Mouse (Mus musculus): ENCODE measurements at regions not wholly inside any gene's neighbourhood (a gene's known extent, or its start where the extent isn't known, plus 50 kb on each side); places are given as distances from the start of the nearest gene placed in this dataset.
"Not testable (repeated sequence)": the region's sequence is repeated elsewhere in the genome, so short reads cannot be mapped to it uniquely, and the experiment has no call there.

DNA sequence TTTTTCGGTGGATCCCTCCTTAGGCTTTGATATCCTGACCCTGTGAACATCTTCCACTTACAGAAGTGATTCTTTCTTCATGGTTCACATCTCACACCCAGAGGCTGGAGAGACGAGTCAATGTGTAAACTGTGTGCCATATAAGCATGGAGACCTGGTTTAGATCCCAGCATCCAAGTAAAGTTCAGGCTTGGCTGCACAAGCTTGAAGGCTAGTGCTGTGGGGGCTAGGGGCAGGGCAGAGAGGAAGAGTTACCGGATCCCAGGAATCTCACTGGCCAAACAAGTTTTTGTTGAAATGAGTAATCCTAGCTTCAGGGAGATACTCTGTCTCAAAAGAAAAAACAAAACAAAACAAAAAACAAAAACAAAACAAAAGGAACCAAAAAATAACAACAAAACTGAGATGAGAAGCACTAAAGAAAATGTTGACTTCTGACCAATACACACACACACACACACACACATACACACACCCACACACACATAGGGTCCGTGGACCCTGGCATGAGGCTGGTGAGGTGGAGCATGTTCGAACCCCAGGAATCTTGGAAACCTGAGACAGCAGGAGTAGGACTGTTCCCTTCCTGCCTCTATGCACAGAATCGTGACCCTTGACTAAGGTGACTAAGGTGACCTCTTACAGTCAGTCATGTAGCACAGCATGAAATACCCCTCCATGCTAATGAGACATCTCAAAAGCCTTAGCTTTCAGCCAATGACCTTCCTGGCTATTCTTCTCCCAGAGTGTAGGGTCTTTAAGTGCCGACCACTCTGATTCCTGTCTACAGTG is 55.2 kb downstream of the Gm12728 start:
- 83% methylated on average over 7 of the region's 7 CpGs for WGBS

DNA sequence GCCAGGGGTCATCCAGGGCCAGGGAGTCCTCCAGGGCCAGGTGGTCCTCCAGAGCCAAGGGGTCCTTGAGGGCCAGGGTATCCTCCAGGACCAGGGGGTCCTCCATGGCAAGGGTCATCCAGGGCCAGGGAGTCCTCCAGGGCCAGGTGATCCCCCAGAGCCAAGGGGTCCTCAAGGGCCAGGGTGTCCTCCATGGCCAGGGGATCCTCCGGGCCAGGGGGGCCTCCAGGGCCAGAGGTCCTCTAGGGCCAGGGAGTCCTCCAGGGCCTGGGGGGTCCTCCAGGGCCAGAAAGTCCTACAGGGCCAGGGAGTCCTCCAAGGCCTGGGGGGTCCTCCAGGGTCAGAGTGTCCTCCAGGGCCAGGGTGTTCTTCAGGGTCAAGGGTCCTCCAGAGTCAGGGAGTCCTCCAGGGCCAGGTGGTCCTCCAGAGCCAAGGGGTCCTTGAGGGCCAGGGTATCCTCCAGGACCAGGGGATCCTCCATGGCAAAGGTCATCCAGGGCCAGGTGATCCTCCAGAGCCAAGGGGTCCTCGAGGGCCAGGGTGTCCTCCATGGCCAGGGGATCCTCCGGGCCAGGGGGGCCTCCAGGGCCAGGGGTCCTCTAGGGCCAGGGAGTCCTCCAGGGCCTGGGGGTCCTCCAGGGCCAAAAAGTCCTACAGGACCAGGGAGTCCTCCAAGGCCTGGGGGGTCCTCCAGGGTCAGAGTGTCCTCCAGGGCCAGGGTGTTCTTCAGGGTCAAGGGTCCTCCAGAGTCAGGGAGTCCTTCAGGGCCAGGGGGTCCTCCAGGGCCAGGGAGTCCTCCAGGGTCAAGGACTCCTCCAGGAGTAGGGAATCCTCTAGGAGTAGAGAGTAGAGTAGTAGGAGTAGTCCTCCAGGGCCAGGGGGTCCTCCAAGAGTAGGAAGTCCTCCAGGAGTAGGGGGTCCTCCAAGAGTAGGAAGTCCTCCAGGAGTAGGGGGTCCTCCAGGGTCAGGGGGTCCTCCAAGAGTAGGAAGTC is 56.6 kb downstream of the Gm12728 start:
- ATAC-seq; H3K4me2 ChIP-seq (ENCODE audit: low read length); H3K36me3 ChIP-seq (ENCODE audit: control insufficient read depth, insufficient read depth, low read length); H3K9me3 ChIP-seq (ENCODE audit: control insufficient read depth, low read length); H3K27me3 ChIP-seq (replicated peaks; ENCODE audit: control insufficient read depth, insufficient read depth, low read length); H3K4me3 ChIP-seq (ENCODE audit: low read length); H3K4me1 ChIP-seq (ENCODE audit: control insufficient read depth, insufficient read depth, low read depth, low read length); H3K27ac ChIP-seq (ENCODE audit: low read depth, low read length); H3K9ac ChIP-seq (ENCODE audit: low read depth, low read length): not testable (repeated sequence)
- WGBS, result 86% methylated on average over 3 of the region's 3 CpGs

More for the DNA sequence above, 55.2 kb downstream of the Gm12728 start:
- ATAC-seq, result no peak
- no peak overlapping the region for H3K4me2 ChIP-seq (ENCODE audit: low read length)
- H3K27me3 ChIP-seq (replicated peaks; ENCODE audit: control insufficient read depth, insufficient read depth, low read length), result no peaks in the 10 kb centered on the region
- H3K9me3 ChIP-seq (ENCODE audit: control insufficient read depth, low read length), result no peaks in the 10 kb centered on the region
- no peaks in the 10 kb centered on the region for H3K4me1 ChIP-seq (ENCODE audit: control insufficient read depth, insufficient read depth, low read depth, low read length)
- H3K36me3 ChIP-seq (ENCODE audit: control insufficient read depth, insufficient read depth, low read length), result no peaks in the 10 kb centered on the region
- no peak overlapping the region for H3K4me3 ChIP-seq (ENCODE audit: low read length)
- H3K9ac ChIP-seq (ENCODE audit: low read depth, low read length), result no peak overlapping the region
- no peak overlapping the region for H3K27ac ChIP-seq (ENCODE audit: low read depth, low read length)

DNA sequence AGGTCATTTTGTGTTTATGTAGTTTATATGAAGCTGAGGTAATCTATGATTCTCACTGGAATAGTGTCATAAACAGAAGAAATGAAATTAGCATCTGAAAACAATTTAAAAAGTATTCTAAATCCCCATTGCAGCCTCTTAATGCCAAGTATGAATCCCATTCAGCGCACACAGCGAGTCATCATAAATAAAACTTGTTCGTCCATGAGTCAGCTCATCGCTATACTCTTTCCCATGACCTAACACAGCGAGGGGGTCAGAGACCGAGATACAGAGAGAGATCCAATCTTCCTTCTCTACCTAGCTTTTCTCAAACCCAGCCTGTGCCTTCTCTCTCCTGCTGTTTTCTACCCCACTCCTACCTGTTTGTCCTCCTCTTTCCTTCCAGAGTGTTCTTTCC is 63.4 kb downstream of the Gm12728 start:
- Histone ChIP-seq H3K4me2 (ENCODE audit: low read length) (no peak overlapping the region), H3K9me3 (ENCODE audit: control insufficient read depth, low read length) (no peaks in the 10 kb centered on the region; the same call in 1 of the 2 replicates), H3K9ac (ENCODE audit: low read depth, low read length) (no peak overlapping the region), H3K27me3 (replicated peaks; ENCODE audit: control insufficient read depth, insufficient read depth, low read length) (no peaks in the 10 kb centered on the region), H3K36me3 (ENCODE audit: control insufficient read depth, insufficient read depth, low read length) (no peaks in the 10 kb centered on the region), H3K27ac (ENCODE audit: low read depth, low read length) (no peak overlapping the region), H3K4me3 (ENCODE audit: low read length) (no peak overlapping the region), H3K4me1 (ENCODE audit: control insufficient read depth, insufficient read depth, low read depth, low read length) (no peaks in the 10 kb centered on the region)
- WGBS, result 91% methylated on average over 6 of the region's 6 CpGs
- no peak for ATAC-seq

DNA sequence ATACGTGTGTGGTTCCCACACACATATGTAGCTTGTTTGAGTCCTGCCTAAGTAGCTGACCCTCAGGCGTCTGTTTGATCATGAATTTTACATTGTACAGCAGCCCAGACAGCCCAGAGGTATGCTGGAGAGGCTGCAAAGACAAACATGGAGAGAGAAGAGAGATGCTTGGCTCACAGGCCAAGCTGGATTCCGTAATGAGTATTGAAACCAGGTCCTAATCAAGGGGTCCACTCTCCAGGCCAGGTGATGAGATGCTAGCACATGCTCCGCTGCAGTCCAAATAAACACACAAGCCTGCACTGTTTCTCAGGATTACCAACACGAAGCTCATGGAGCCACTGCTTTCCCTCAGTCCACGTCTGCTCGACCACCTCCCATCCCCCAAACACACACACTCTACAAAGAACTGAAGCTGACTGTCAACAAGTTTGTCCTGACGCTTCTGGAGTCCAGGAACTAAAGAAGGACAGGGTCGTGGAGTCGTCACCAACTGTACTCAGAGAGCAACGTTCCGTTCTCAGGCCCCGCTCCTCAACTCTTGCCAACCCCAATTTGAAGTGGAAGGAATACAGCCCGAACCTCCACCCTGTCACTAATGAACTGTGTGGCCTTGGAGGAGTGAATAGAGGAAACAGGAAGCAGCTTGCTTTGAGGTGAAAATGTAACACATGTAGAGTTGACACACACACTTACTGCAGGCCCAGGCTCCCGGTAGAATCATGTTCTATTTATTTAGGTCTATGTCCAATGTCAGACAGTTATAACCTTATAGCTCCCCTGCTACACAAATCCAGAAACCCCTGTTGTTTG is 69.6 kb downstream of the Gm12728 start:
- Histone ChIP-seq H3K36me3 (ENCODE audit: control insufficient read depth, insufficient read depth, low read length) (no peaks in the 10 kb centered on the region), H3K4me1 (ENCODE audit: control insufficient read depth, insufficient read depth, low read depth, low read length) (no peaks in the 10 kb centered on the region), H3K27me3 (replicated peaks; ENCODE audit: control insufficient read depth, insufficient read depth, low read length) (no peaks in the 10 kb centered on the region), H3K27ac (ENCODE audit: low read depth, low read length) (no peak overlapping the region), H3K9ac (ENCODE audit: low read depth, low read length) (no peak overlapping the region), H3K4me3 (ENCODE audit: low read length) (no peak overlapping the region), H3K9me3 (ENCODE audit: control insufficient read depth, low read length) (no peaks in the 10 kb centered on the region), H3K4me2 (ENCODE audit: low read length) (no peak overlapping the region)
- no peak for ATAC-seq
- WGBS, result 85% methylated on average over 15 of the region's 15 CpGs

DNA sequence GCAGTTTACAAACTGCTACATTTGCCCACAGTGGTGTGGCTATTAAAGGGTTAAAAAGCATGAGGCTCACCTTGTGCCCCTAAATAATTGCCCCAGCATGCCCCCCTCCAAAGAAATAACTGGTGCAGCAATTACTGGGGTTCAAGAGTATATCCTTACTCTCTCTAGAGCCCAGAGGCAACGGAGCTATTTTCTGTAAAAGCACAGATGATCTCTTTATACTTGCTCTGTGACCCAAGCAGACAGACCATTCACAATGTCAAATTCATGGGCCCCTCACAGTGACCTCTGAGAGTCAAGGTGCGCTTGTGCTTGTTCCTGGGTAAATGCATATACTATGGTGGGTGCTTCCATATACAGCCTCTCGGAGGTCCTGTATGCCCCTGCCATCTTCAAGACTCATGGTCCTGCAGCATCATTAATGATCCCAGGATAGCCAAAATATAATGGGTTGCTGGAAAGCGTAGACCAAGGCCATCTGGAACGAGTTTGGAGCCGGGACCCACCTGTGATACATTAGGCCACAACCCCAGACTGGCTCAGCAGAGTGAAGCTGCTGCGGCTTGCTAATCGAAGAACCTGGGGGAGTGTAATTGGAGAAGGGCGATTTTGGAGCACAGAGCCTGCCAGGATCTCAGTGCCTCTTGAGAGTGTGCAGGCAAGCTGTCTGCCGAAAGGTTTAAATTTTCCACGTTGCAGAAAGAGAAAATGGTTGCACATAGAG is 71.4 kb downstream of the Gm12728 start:
- Histone ChIP-seq H3K36me3 (ENCODE audit: control insufficient read depth, insufficient read depth, low read length) (no peaks in the 10 kb centered on the region), H3K9ac (ENCODE audit: low read depth, low read length) (no peak overlapping the region), H3K4me1 (ENCODE audit: control insufficient read depth, insufficient read depth, low read depth, low read length) (no peaks in the 10 kb centered on the region), H3K9me3 (ENCODE audit: control insufficient read depth, low read length) (no peaks in the 10 kb centered on the region), H3K27me3 (replicated peaks; ENCODE audit: control insufficient read depth, insufficient read depth, low read length) (no peaks in the 10 kb centered on the region), H3K4me2 (ENCODE audit: low read length) (no peak overlapping the region), H3K27ac (ENCODE audit: low read depth, low read length) (no peak overlapping the region), H3K4me3 (ENCODE audit: low read length) (no peak overlapping the region)
- 69% methylated on average over 11 of the region's 11 CpGs for WGBS
- no peak for ATAC-seq

DNA sequence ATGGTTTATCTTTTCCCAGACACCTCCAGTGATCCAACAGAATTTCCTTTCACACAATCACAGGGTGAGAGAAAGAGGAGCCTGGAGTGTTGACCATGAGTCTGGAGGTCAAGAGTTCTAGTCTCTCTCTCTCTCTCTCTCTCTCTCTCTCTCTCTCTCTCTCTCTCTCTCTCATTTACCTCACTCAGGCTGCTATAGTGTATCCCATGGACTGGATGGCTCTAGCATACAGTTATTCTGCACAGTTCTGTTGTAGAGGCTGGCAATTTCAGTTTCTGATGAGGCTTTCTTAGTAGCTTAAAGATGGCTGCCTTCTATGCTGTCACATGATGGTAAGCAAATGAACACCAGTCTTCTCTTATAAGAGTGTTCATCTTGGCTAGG is 72.0 kb downstream of the Gm12728 start:
- Histone ChIP-seq H3K9me3 (ENCODE audit: control insufficient read depth, low read length) (no peaks in the 10 kb centered on the region), H3K4me2 (ENCODE audit: low read length) (no peak overlapping the region), H3K4me1 (ENCODE audit: control insufficient read depth, insufficient read depth, low read depth, low read length) (no peaks in the 10 kb centered on the region), H3K9ac (ENCODE audit: low read depth, low read length) (no peak overlapping the region), H3K27me3 (replicated peaks; ENCODE audit: control insufficient read depth, insufficient read depth, low read length) (no peaks in the 10 kb centered on the region), H3K27ac (ENCODE audit: low read depth, low read length) (no peak overlapping the region), H3K4me3 (ENCODE audit: low read length) (no peak overlapping the region), H3K36me3 (ENCODE audit: control insufficient read depth, insufficient read depth, low read length) (no peaks in the 10 kb centered on the region)
- ATAC-seq, result no peak

DNA sequence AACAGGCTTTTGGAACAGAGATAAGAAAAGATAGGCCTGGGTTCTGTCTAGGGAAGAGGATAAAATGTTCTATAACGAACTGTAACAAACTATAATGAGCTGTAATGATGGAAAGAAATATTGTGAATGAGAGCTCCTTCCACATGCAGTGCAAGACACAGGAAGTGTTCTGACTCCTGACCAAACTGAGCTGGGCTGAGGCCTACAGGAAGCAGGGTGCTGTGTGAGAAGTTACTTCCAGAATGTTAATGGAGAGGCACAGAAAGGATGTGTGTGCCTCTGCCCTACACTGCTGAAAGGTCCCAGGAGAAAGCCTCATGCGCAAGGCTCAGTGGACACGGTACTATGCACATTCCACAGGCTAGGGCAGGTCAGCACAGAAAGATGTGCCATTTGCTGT is 80.8 kb downstream of the Gm12728 start:
- H3K4me1 ChIP-seq (ENCODE audit: control insufficient read depth, insufficient read depth, low read depth, low read length), result no peaks in the 10 kb centered on the region
- no peaks in the 10 kb centered on the region for H3K9me3 ChIP-seq (ENCODE audit: control insufficient read depth, low read length)
- no peak overlapping the region for H3K27ac ChIP-seq (ENCODE audit: low read depth, low read length)
- no peak overlapping the region for H3K9ac ChIP-seq (ENCODE audit: low read depth, low read length)
- H3K36me3 ChIP-seq (ENCODE audit: control insufficient read depth, insufficient read depth, low read length), result no peaks in the 10 kb centered on the region
- H3K4me3 ChIP-seq (ENCODE audit: low read length), result no peak overlapping the region
- WGBS, result 79% methylated on average over 3 of the region's 3 CpGs
- H3K4me2 ChIP-seq (ENCODE audit: low read length), result no peak overlapping the region
- no peaks in the 10 kb centered on the region for H3K27me3 ChIP-seq (replicated peaks; ENCODE audit: control insufficient read depth, insufficient read depth, low read length)
- no peak for ATAC-seq

DNA sequence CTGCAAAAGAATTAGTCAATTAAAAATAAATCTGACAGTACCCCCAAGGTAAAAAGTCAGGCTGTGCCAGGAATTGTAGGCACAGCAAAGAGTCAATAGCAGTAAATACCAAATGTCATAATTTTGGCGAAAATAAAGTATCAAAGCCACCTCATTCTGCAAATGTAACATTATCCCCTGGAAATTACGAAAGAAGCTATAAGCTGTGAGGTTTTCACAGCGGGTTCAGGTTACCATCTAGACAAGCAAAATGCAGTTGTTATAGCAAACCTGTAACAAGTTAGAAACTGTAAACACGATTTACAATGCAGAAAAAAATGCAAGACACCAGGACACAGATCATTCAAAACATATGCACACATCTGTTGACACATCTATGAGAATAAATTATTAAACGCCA is 87.6 kb downstream of the Gm12728 start:
- no peaks in the 10 kb centered on the region for H3K27me3 ChIP-seq (replicated peaks; ENCODE audit: control insufficient read depth, insufficient read depth, low read length)
- no peak overlapping the region for H3K4me3 ChIP-seq (ENCODE audit: low read length)
- no peak overlapping the region for H3K9ac ChIP-seq (ENCODE audit: low read depth, low read length)
- WGBS, result 84% methylated on average over 5 of the region's 5 CpGs
- H3K4me2 ChIP-seq (ENCODE audit: low read length), result no peak overlapping the region
- H3K9me3 ChIP-seq (ENCODE audit: control insufficient read depth, low read length), result no peaks in the 10 kb centered on the region
- H3K27ac ChIP-seq (ENCODE audit: low read depth, low read length), result no peak overlapping the region
- no peaks in the 10 kb centered on the region for H3K4me1 ChIP-seq (ENCODE audit: control insufficient read depth, insufficient read depth, low read depth, low read length)
- ATAC-seq, result no peak
- no peaks in the 10 kb centered on the region for H3K36me3 ChIP-seq (ENCODE audit: control insufficient read depth, insufficient read depth, low read length)
